Mouse (Mus musculus): ENCODE data around the gene Itga5. TPM values are rescaled to one million over a fixed set of nuclear protein-coding genes. Genes with fewer than 3 reads are reported as not detected.

Gene Itga5
- total RNA-seq (2023) = 10 to 100 TPM; 16.2 to 27.3 TPM

GRCm38 (mm10) chr15:103366376-103367149 is at the start of gene Itga5:
TSS of gene Itga5 (minus strand) at chr15:103366763.

GRCm38 (mm10) chr15:103339961-103340337 is 26.6 kb downstream of the Itga5 start, which contains the start of gene Zfp385a:
TSS of gene Zfp385a (minus strand) at chr15:103340093.

GRCm38 (mm10) chr15:103310365-103310910 is 56.1 kb downstream of the Itga5 start, which contains the start of gene Gpr84:
TSS of gene Gpr84 (minus strand) at chr15:103310612.

Other genes starting within 250 kb of the Itga5 start
- 1 to 10 TPM; 2.2 to 4.1 TPM for gene Smug1, start 199.7 kb downstream of the Itga5 start, total RNA-seq (2023)
- gene Cbx5, start 126.9 kb downstream of the Itga5 start, total RNA-seq (2023) = 10 to 100 TPM; 38.5 to 38.9 TPM
- gene Hnrnpa1, start 126.3 kb downstream of the Itga5 start, total RNA-seq (2023) = 100 to 1,000 TPM; 216 to 267 TPM
- gene Nfe2, start 108.4 kb downstream of the Itga5 start, total RNA-seq (2023) = 100 to 1,000 TPM; 245 to 253 TPM
- 100 to 1,000 TPM; 110 to 114 TPM for gene Copz1, start 94.0 kb downstream of the Itga5 start, total RNA-seq (2023)
- gene Gpr84, start 56.2 kb downstream of the Itga5 start, total RNA-seq (2023) = 10 to 100 TPM; 13.3 to 18.7 TPM
- 10 to 100 TPM; 28.2 to 34.9 TPM for gene Zfp385a, start 26.7 kb downstream of the Itga5 start, total RNA-seq (2023)
- 1 to 10 TPM; 1.4 TPM for gene Gtsf1, start 63.7 kb upstream of the Itga5 start, total RNA-seq (2023)
- gene Gtsf2, start 81.7 kb upstream of the Itga5 start, total RNA-seq (2023) = not detected
- 100 to 1,000 TPM; 286 to 298 TPM for gene Nckap1l, start 87.0 kb upstream of the Itga5 start, total RNA-seq (2023)
- gene Pde1b, start 136.3 kb upstream of the Itga5 start, total RNA-seq (2023) = 10 to 100 TPM; 70.0 to 73.0 TPM
- gene Ppp1r1a, start 171.2 kb upstream of the Itga5 start, total RNA-seq (2023) = not detected
- gene Glycam1, start 198.3 kb upstream of the Itga5 start, total RNA-seq (2023) = not detected